Mouse (Mus musculus) hindbrain, embryonic 10.5 days (tissue): Measurements from ENCODE around the gene Snap47. TPM values are rescaled to one million over a fixed set of nuclear protein-coding genes. Genes with fewer than 3 reads are reported as not detected.

Source experiments
- polyA plus RNA-seq: library from polyadenylated mRNA; unstranded; fragments of >200 nt; fragmentation: Nextera tagmentation; extraction: Ambion mirVana; gene quantifications from 2 replicates; pipeline ENCODE4 v1.2.1, GENCODE M21; 2016

Gene Snap47
- polyA plus RNA-seq, 1 experiment from 2014 or later = 138 TPM

Other genes with a start within 250 kb of the Snap47 start
- 123 and 129 TPM in 2 replicates for gene Mrpl55, start 248.7 kb downstream of the Snap47 start, polyA plus RNA-seq
- 42.2 and 43.1 TPM in 2 replicates for gene 2310033P09Rik, start 242.9 kb downstream of the Snap47 start, polyA plus RNA-seq
- gene Arf1, start 222.9 kb downstream of the Snap47 start, polyA plus RNA-seq = 669 and 687 TPM in 2 replicates
- 14.2 and 18.2 TPM in 2 replicates for gene Wnt3a, start 160.4 kb downstream of the Snap47 start, polyA plus RNA-seq
- gene Wnt9a, start 144.3 kb downstream of the Snap47 start, polyA plus RNA-seq = 9.8 and 10.7 TPM in 2 replicates
- not detected in 2 replicates for gene Prss38, start 75.5 kb downstream of the Snap47 start, polyA plus RNA-seq
- gene Jmjd4, start 1.1 kb downstream of the Snap47 start, polyA plus RNA-seq = 13.4 and 16.1 TPM in 2 replicates
- 8.0 and 9.1 TPM in 2 replicates for gene Zfp867, start 21.3 kb upstream of the Snap47 start, polyA plus RNA-seq
- gene Zkscan17, start 75.6 kb upstream of the Snap47 start, polyA plus RNA-seq = 35.8 and 36.8 TPM in 2 replicates
- 0.17 TPM in 1 of 2 replicates, not detected in the other for gene Nlrp3, start 90.4 kb upstream of the Snap47 start, polyA plus RNA-seq
- not detected in 2 replicates for gene Olfr222, start 125.0 kb upstream of the Snap47 start, polyA plus RNA-seq
- gene Olfr223, start 142.1 kb upstream of the Snap47 start, polyA plus RNA-seq = not detected in 2 replicates
- 28.6 and 32.2 TPM in 2 replicates for gene Mprip, start 210.1 kb upstream of the Snap47 start, polyA plus RNA-seq